In the genomic region with DNA sequence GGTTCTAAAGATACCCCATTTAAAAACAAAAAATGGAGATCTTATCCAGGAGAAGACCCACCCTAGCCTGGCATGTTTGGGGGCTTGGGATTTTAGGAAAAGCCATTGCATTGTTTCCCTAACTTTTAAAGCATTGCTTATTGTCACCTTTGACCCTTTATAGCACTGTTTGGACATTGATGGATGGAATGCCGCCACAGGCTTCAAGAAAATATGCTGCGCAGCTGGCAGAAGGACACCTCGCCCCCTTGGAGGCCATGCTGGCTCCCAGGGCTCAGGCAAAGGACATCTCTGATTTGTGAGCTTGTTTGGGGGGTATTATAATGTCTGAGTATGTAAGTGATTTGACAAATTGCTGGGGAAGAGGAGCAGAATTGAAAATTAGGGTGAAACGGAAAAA, we compare ENCODE assay signal across 22 mouse cellular contexts.
"Had no signal": no experiment of that assay in that cellular context is flagged by ENCODE, and none has a peak within 500 bp of the region (broad histone marks: within the 10 kb centered on the region; RNA-seq: fewer than 3 reads in every experiment).

No protein-coding gene starts in this region.

- H3K9ac ChIP-seq: limb, embryonic 13.5 days; liver, embryonic 12.5 days; liver, embryonic 15.5 days; lung, embryonic 15.5 days; midbrain, embryonic 15.5 days; stomach, embryonic 15.5 days had no signal

- H3K27ac ChIP-seq: kidney, postnatal 0 days; layer of hippocampus, adult 2 months; limb, embryonic 13.5 days; liver, embryonic 12.5 days; liver, embryonic 15.5 days; lung, embryonic 15.5 days; midbrain, embryonic 15.5 days; stomach, embryonic 15.5 days had no signal

- H3K9me3 ChIP-seq: limb, embryonic 10.5 days; limb, embryonic 13.5 days; liver, embryonic 12.5 days; liver, embryonic 15.5 days; lung, embryonic 15.5 days; midbrain, embryonic 15.5 days; stomach, embryonic 15.5 days had no signal

- ATAC-seq: midbrain, embryonic 15.5 days had no signal

- H3K36me3 ChIP-seq: limb, embryonic 10.5 days; limb, embryonic 13.5 days; liver, embryonic 12.5 days; liver, embryonic 15.5 days; lung, embryonic 15.5 days; midbrain, embryonic 15.5 days; stomach, embryonic 15.5 days had no signal

- H3K4me3 ChIP-seq: layer of hippocampus, adult 2 months; limb, embryonic 10.5 days; limb, embryonic 13.5 days; liver, embryonic 12.5 days; liver, embryonic 15.5 days; lung, embryonic 15.5 days; megakaryocyte, embryonic 14.5 days; midbrain, embryonic 15.5 days; myocyte; stomach, embryonic 15.5 days had no signal

- H3K4me2 ChIP-seq: limb, embryonic 13.5 days; liver, embryonic 12.5 days; liver, embryonic 15.5 days; lung, embryonic 15.5 days; midbrain, embryonic 11.5 days; midbrain, embryonic 15.5 days; stomach, embryonic 15.5 days had no signal

- DNase-seq: kidney, postnatal 25 days; layer of hippocampus, adult 9-11 months; liver; lung, adult 18-20 months; lung, postnatal 10 days; lung, postnatal 36 days; right cerebral cortex, adult 18-20 months; right cerebral cortex, postnatal 14 days; right cerebral cortex, postnatal 4 days; thymus, postnatal 36 days had no signal

- H3K4me1 ChIP-seq: liver, embryonic 15.5 days; lung, embryonic 15.5 days; megakaryocyte, embryonic 14.5 days; stomach, embryonic 15.5 days had no signal

- H3K27me3 ChIP-seq: limb, embryonic 13.5 days; liver, embryonic 12.5 days; liver, embryonic 15.5 days; lung, embryonic 15.5 days; megakaryocyte, embryonic 14.5 days; midbrain, embryonic 15.5 days; stomach, embryonic 15.5 days had no signal
